Mouse (Mus musculus) c-Kit-negative CD71-positive TER-119-positive erythroid progenitor cells, embryonic 14.5 days (primary cell): ENCODE results near the gene Scamp2.

ENCODE experiments used
- DNase-seq: peaks from one replicate; pipeline ENCODE4 v3.0.0-alpha.2; 2013; ENCODE audit warnings: low read depth, low spot score

Scamp2 gene

DNA sequence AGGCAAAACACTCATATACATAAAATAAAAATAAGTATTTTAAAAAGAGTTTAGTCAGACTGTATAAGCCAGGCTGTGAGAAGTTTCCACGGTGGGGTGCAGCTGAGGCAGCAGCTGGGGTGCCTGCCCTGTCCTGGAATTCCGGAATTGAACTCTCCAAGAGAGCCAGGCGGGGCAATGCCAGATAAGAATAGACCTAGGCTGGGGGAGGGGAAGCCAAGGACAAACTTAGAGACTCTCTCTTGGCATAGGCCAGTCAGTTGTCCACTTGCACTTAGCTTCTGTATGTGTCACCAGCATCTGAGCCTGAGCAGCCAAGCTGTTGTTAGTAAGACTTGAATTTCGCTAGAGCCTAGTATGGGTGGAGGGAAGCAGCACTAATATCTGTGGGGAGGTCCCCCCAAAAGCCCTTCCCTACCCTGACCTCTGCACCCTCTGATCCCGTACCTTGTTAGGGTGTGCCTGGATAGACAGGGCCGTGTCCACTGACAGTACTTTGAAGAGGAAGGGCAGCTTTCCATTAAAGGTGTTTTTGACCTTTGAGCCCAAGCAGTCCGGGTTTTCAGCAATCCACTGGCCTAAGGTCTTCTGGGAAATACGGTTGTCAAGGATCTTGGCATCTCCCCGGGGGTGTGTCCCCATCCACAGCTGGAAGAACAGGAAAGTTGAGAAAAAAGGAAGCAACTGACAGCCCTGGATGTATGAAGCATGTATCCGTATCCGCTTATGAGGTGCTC is 10.4 kb upstream of the Scamp2 start:
- no peak for DNase-seq

DNA sequence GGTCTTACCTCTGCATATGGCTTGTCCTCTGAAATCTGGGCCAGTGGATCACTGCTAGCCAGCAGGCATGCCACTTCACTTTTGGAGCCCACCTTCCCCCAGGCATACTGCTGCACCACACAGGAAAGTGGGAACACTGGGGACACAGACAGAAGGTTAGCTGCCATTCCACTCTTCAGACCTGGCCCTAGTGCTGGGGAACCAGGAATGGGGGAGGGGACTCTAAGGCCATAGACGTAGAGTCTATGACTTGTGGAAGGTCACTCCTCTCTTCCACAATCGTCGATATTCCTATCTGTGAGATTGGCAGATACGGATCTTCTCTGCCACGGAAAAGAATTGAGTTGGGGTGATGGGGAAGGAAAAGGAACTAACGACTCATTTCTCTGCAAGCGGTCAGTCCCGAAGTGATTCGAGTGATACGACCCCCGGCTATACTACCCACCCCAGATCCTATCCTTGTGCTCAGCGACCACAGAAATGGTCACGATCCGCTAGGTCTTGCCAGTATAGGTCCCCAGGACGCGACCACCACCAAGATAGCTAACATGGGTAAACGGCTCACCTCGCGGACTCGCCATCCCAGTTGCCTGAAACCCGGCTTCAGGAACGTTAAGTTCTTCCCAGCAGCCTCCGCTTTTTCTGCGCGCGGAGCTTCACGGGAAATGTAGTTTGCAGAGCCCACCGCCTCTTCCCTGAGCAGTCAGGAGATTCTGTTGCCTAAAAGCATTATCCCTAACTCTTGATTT is 8.4 kb upstream of the Scamp2 start, which contains the start of gene Mpi:
TSS of gene Mpi (minus strand) at position 625 of the 749 bp plus-strand sequence.
- DNase-seq, result no peak

DNA sequence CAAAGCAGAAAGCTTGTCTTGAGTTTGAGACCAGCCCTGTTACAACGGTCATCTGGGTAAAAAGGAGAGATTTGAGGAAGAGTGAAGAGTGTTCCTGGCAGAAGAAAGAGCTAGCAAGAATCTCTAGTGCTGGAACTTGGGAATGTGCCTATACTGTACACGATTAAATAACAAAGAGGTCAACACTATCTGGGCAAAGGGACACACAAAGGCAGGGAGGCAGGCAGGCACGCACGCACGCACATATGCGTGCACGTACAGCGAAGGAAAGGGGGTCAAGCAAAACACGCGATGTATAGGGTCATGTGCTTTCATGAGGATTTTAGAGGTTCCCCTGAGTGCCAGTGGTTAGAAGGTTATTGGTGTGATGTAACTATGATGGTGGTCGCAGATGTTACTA is 7.6 kb upstream of the Scamp2 start:
- no peak for DNase-seq

DNA sequence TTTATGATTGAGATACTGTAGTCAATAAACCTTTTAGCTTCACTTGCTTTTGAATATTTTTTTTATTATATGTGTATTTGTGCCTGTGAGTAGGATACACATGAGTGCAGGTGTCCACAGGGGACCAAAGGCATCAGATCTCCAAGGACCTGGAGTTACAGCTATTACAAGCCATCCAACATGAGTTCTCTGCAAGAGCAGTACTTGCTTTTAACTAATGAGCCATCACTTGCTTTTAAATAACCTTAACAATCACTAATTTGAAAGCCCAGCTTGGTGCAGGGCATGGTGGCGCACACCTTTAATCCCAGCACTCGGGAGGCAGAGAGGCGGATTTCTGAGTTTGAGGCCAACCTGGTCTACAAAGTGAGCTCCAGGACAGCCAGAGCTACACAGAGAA is 6.0 kb upstream of the Scamp2 start:
- no peak for DNase-seq

DNA sequence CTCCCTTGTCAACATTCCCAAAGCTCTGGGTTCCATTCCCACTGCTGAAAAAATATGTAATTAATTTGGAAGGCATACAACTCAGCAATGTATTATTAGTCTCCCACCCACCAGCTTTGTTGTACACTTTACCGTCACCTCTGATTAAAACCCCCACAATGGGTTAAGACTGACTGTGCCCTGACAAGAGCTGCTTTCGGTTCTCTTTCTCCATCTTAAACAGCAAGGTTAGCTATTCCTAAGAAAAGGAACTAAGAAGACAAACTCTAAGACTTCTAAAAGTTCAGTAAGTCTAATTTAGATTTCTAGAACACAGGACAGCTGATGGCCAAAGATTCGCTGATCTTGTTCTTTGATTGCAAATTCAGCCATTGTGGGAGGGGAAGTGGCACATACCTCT is 3.5 kb upstream of the Scamp2 start:
- DNase-seq, result no peak

DNA sequence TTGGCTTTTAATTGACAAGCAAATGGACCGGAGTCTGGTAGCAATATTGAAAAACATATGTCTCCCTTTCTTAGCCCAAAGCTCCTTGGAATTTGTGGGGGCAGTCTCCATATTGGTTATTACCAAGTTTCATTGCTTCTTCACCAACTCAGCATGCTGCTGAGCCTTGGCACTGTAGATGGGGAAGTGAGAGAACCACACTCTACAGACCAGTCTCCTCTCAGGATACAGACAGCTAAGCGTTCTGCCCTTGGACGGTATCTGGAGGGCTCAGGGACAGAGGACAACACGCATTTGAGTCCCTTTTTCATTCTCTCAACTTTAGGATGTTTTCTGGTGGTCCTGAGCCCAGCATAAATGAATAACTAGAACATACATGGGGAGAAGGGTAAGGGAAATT is 2.1 kb upstream of the Scamp2 start:
- DNase-seq, result no peak

DNA sequence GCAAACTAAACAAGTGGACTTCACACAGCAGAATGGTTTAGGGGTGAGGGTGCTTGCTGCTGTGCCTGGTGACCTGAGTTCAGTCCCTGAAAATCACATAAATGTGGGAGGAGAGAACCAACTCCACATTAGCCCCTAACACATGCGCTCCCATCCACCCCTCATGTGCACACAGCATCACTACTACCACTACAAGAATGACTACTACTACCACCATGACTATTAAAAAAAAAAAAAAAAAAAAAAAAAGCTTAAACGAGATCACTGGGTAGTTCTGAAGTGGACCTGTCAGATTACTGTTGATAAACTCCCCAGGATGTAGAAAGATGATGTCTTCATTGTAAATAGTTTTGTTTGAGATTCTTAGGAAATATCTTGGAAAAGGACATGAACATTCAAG is 1.2 kb upstream of the Scamp2 start:
- no peak for DNase-seq

DNA sequence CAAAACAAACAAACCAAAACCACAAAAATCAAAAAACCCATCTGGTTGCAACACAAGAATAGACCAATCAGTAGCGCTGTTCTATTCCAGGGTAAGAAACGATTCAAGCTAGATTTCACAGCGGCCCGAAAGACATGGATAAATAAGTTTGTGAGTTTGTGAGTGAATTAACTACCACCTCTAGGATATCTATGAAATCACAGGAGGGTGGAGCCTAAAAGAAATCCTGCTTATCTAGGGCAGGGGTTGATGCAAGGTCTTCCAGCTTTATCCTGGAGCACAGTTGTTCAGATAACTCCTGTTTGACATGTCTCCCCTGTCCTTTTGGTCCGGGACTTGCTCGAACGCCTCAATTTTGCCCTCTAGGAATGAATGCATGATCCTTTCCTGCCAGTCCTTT is 480 bp upstream of the Scamp2 start:
- no peak for DNase-seq

DNA sequence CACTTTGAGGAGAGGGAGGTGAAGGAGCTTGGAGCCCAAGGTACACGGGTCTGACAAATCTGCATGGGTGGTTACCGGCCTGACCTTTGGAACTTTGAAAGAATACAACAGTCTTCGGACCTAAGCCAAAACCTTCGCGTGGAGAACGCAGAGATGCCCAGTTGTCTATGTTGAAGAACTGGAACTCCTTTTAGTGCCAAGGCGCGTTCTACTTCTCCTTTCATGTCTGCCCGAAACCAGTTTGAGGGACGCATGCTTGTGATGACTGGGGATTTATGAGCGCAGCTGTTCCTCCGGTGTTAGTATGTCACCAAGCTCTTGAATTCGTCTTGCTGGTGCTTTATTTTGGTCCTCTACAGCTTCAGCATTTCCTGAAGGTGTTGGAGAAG is 962 bp downstream of the Scamp2 start:
- no peak for DNase-seq

DNA sequence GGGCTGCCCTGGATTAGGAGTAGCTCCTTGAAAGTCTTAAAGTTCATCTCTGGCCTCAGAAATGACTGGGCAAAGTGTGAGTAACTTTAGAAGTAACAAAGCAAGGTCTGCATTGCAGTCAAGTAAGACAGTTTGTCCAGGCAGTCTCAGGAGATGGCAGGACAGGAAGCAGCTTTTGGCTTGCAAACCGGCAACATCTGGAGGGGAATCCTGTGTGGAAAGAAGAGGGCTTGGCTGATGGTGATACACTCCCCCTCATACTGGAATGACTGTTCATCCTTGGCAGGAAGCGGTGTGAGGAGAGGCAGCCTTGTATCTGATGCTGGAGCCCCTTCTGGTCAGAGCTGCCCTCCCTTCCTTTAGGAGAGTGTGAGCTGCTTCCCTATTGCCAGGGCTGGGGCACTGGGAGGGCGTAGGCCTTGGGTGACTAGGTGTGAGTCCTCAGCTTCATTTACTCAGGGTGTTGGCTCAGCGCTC is 2.2 kb downstream of the Scamp2 start:
- no peak for DNase-seq

DNA sequence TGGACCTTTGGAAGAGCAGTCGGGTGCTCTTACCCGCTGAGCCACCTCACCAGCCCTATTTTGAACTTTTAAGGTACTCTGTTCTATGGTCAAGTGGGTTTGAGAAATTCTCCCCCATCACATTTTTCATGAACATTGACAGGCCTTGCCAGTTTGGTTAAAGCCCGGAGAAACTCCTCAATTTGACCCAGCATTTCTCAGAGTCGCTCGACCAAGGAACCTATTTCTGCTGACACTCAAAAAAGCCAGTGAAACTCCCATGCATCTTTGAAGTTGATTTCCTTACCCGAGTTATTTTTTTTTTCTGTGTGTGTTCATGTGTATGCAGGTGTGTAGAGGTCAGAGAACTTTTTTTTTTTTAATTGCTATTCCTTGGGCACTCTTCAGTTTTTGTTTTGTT is 3.9 kb downstream of the Scamp2 start:
- DNase-seq, result no peak

DNA sequence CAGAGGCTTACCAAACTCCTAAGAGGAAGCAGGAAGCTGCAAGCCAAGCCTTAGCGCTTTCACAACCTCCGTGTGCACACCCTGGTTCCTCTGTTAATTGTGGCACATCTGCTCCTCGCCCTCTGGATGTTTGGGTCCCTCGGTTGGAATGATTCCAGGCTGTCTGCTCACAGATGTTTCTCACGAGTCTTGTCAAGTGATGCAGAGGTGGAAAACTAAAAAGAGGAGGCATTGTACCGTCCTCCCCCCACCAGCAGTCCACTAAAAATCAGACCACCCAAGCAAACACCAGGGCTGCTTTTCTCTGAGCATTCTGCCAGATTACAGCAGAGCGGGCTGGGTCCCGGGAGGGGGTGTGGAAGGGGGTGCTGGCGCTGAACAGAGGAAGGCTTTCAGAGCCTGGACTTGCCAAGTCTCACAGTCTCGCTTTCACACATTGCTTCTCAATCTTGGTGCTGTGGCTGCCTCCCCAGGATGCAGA is 5.0 kb downstream of the Scamp2 start:
- DNase-seq, result no peak

DNA sequence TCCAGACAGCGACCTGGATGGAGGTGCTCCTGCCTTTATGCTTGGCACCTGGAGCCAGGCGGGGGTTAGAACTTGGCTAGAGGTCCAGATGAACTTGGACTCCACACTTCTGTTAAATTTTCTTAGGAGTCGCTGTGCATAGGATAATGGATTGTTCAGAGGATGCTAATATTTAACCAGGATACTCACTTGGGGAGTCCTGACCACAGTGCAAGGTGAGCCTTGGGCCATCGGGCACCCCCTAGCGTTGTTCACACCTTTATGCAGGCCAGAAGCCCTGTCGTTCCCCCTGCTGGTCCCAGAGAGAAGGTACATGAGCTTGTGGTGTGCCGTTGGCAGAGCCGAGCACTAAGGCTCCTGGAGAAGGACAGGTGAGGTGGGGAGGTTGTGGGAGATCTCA is 6.1 kb downstream of the Scamp2 start:
- no peak for DNase-seq

DNA sequence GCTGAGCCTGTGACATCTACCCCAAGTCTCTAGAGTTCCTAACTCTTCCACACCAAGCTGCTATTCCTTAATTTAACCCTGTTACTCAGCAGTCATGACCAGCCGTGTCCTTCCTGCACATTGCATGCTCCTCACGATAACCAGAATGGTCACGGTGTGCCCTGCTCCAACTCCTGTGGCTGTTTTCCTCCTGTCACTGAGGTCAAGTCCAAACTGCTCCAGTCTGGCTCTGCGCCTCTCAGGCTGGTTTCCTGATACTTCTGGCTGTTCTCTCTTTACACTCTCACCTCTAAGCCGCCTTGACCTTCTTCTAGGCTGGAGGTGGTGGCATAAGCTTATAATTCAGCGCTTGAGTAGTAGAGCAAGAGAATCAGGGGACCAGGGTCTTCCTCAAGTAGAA is 7.8 kb downstream of the Scamp2 start:
- DNase-seq, result no peak

DNA sequence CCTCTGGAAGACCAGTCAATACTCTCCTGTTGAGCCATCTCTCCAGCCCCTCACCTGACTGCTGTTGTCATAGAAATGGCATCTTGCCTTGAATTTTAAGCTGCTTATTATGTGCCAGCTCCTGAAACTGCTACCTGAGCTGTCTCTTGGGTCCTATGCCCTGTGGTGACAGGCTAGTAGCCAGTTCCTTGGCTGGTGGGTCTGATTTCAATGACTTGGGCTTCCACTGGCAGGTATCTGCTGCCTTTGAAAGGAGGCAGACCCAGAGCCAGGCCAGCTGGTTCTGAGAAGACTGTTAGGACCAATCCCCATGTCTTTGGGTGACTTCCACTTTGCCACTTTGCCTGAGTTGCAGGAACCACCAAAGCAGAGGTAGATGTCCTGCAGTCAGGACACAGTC is 13.7 kb downstream of the Scamp2 start:
- DNase-seq, result no peak

DNA sequence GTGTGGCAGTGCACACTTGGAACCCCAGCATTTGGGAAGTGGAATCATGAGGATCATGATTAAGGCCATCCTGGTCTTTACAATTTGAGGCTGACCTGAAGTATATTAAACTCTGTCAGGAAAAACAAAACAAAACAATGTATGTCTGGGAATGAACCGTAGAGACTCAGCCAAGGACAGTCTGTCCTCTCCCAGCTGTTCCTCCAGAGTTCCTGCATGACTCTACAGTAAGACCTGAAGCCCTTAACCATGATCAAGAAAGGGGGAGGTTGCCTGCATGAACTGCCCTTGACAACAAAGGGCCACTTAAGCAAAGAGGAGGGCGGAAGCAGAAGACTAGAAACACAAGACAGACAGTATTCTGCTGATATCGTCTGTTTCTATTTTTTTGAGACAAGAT is 14.8 kb downstream of the Scamp2 start:
- no peak for DNase-seq

DNA sequence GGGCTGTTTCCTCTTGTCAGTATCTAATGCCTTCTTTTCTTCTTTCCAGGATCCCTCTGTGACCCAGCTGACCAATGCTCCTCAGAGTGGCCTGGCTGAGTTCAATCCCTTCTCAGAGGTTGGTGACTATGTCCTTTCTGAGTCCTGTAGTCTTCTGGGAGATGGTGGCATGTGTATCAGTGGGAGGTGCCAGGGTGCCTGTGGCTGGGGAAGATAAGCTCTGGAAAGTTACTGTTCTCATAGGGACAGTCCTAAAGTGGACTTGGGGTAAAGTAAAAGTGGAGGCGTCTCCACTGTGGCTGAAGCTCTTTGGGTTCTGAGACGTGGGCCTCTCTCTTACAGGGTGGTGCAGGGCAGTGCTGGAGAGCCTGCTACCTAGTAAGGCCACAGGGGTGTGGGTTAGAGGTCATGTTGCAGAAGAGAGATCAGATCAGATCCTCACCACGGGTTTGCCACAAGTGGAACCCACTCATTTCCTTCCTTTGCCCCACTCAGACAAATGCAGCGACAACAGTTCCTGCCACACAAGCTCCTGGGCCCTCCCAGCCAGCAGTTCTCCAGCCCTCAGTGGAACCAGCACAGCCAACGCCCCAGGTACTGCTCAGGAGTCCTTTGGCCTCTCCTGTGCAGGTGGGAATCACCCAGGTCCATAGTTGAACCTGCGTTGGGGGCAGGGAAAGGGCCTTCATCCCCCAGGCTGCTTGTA is 16.6 kb downstream of the Scamp2 start:
- DNase-seq, result peak; percentile 30

DNA sequence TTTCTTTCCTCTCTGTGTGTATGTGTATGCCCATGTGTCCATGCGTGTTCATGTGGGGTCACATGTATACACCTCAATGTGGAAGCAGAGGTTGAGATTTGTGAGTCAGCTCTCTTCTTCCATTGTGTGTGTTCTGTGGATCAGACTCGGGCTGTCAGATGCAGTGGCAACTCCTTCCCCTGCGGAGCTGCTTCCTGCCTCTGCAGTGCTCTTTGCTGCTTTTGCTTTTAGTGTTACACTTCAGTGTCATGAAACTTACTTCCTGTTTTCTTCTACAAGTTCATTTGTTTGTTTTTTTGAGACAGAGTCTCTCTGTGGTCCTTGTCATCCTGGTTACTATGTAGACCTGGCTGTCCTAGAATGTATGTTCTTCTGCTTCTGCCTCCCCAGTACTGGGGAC is 24.2 kb downstream of the Scamp2 start:
- no peak for DNase-seq

DNA sequence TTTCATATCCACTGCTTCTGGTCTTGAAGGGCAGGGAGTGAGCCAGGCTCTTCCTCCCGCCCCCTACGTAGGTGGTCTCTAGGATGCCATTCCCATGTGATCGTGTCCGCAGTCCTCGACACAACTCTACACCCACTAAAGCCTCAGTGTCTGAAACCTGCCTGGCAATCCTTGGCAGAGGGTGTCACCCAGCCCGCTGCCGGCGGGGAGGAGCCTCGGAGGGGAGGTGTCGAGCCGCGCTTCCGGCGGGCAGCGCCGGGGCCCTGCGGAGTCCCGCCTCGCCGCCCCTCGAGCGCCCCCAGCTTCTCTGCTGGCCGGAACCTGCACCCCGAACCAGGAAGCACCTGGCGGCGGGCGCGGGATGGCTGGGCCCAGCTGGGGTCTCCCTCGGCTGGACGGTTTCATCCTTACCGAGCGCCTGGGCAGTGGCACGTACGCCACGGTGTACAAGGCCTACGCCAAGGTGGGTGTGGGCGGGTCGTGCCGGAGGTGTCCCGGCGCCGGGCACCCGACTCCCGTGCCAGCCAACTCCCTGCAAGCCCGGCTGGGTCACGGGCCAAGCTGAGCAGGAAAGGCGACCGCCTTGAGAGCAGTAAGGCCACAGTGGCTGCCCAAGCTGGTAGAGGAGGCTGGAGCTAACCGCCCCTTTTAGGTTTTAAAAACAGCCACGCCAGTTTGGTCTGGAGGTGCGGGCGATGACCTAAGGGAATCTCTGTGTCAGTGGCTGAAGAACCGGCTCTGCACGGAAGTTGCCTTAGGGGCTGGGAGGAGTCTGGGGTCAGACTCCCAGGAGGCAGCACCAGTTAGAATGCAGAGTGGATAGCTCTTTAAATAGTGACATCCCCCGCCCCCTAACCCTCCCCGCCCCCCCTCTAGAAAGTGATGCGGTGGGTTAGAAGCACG is 28.7 kb downstream of the Scamp2 start, which contains the start of gene Ulk3:
TSS of gene Ulk3 (plus strand) at position 229 of the 903 bp plus-strand sequence.
- DNase-seq, result peak; percentile 42

DNA sequence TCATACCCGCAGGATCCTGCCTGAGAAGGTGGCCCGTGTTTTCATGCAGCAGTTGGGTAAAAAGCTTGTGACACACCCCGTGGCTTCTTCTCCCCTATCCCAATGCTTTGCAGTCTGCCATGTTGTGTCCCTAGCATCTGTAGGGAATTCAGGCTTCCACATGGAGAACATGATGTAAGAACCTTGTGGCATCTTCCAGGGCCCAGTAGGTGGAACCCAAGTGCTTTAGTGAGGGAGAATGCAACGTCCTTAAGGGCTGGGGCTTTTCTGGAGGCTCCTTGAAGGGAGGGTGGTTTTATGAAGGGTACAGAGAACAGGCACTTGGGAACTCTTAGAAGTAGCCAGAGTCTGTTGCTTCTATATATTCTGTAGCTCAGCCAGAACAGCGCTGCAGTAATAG is 30.0 kb downstream of the Scamp2 start:
- DNase-seq, result no peak

DNA sequence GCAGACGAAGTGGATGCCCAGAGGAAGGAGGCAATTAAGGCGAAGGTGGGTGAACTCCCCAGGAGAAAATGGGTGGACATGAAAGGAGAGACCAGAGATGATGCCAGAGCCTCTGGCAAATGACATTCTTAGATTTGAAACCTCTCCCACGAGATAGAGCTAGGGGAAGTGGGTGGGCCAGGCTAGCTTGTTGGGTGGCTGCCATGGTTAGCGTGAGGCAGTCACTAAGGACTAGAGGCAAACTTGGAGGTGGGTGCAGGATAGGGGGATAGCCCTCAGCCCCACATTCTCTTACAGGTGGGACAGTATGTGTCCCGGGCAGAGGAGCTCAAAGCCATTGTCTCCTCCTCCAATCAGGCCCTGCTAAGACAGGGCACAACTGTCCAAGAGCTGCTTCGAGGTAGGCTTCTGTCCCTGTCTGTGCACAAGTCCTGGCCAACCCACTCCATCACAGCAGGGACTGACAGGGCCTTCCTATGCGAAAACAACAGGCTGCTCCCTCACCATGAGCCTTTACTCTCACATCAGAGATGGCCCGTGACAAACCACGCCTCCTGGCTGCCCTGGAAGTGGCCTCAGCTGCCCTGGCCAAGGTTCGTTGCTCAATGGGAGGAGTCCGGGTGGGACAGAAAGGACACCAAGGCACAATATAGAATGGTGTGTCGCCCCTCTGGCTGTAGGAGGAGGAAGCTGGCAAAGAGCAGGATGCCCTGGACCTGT is 32.9 kb downstream of the Scamp2 start:
- DNase-seq, result no peak
